ENCODE assay signal across 11 mouse cellular contexts in genomic region chr16:97304156-97304735, GRCm38 (mm10). TPM values are rescaled to one million over a fixed set of nuclear protein-coding genes. Genes with fewer than 3 reads are reported as not detected.
DNase-seq lines count a peak whose midpoint lies in the region; ATAC-seq lines count a peak whose summit lies in the region.
"Had no signal": no experiment of that assay in that cellular context is flagged by ENCODE, and none has a peak within 500 bp of the region (broad histone marks: within the 10 kb centered on the region; RNA-seq: fewer than 3 reads in every experiment).

No protein-coding gene starts in this region.

- H3K4me2 ChIP-seq in forebrain, embryonic 15.5 days (replicated peaks), result no peak overlapping the region

- H3K27ac ChIP-seq in forebrain, embryonic 15.5 days (replicated peaks), result no peak overlapping the region
- no peak overlapping the region for H3K27ac ChIP-seq in forebrain, embryonic 10.5 days

- 40% methylated on average over 5 of the region's 5 CpGs for WGBS in forebrain, embryonic 15.5 days
- 69% methylated on average over 5 of the region's 5 CpGs for WGBS in forebrain, embryonic 10.5 days

- DNase-seq in forebrain, embryonic 10.5 days (ENCODE audit: extremely low spot score, low spot score), result no peak
- DNase-seq in layer of hippocampus, adult 9-11 months, result peak; percentile 30
- no peak for DNase-seq in layer of hippocampus, adult 9-10 months (ENCODE audit: low spot score)
- peak; percentile 79 for DNase-seq in 3T3-L1 (ENCODE audit: low read depth, low spot score)
- peak; percentile 26 for DNase-seq in brain, adult 2 months (ENCODE audit: low read depth, low spot score)
- DNase-seq in kidney, postnatal 25 days, result no peak
- no peak for DNase-seq in adrenal gland, postnatal 36 days
- DNase-seq: embryo, embryonic 11 days; kidney, postnatal 36 days; lung, postnatal 14 days had no signal

- no peaks in the 10 kb centered on the region for H3K27me3 ChIP-seq in forebrain, embryonic 15.5 days
- H3K27me3 ChIP-seq in forebrain, embryonic 10.5 days (ENCODE audit: poor library complexity, severe bottlenecking), result no peaks in the 10 kb centered on the region

- no peak overlapping the region for H3K4me3 ChIP-seq in forebrain, embryonic 15.5 days
- no peak overlapping the region for H3K4me3 ChIP-seq in forebrain, embryonic 10.5 days

- no peaks in the 10 kb centered on the region for H3K4me1 ChIP-seq in forebrain, embryonic 15.5 days
- no peaks in the 10 kb centered on the region for H3K4me1 ChIP-seq in forebrain, embryonic 10.5 days

- 0 out of 2 replicates have a peak, but pooled peaks have one; percentile 46 for ATAC-seq in forebrain, embryonic 15.5 days (replicated peaks)

- no peaks in the 10 kb centered on the region for H3K36me3 ChIP-seq in forebrain, embryonic 15.5 days
- H3K36me3 ChIP-seq in forebrain, embryonic 10.5 days (replicated peaks), result no peaks in the 10 kb centered on the region

- no peaks in the 10 kb centered on the region for H3K9me3 ChIP-seq in forebrain, embryonic 15.5 days
- H3K9me3 ChIP-seq in forebrain, embryonic 10.5 days, result no peaks in the 10 kb centered on the region

- no peak overlapping the region for H3K9ac ChIP-seq in forebrain, embryonic 15.5 days (replicated peaks)

RNA-seq across cellular contexts. Expression of gene Bace2, which starts 52.3 kb away (rescaled TPM):
- polyA plus RNA-seq in forebrain, embryonic 15.5 days (2015; fragmentation: Nextera tagmentation; extraction: Ambion mirVana), result 1.0 and 2.1 TPM in 2 replicates
- polyA plus RNA-seq in forebrain, embryonic 10.5 days (2016; fragmentation: Nextera tagmentation; extraction: Ambion mirVana), result 3.1 and 3.6 TPM in 2 replicates
- total RNA-seq in adrenal gland, postnatal 36 days (2021), result 10 to 100 TPM; 13.2 to 17.0 TPM

Comparison
In these comparisons a context has a peak if more than half of its experiments do, and no peak if none do; other contexts are left out.
1. DNase-seq: peak in layer of hippocampus, adult 9-11 months (single experiment), 3T3-L1 (single experiment) and brain, adult 2 months (single experiment); none in forebrain, embryonic 10.5 days (single experiment), layer of hippocampus, adult 9-10 months (single experiment), kidney, postnatal 25 days (0 of 2) and adrenal gland, postnatal 36 days (0 of 2).